Mouse (Mus musculus): ENCODE data around the gene Coro6. TPM values are rescaled to one million over a fixed set of nuclear protein-coding genes. Genes with fewer than 3 reads are reported as not detected.

The Coro6 gene
- polyA plus RNA-seq, 1 experiment, result 23.9 TPM

DNA sequence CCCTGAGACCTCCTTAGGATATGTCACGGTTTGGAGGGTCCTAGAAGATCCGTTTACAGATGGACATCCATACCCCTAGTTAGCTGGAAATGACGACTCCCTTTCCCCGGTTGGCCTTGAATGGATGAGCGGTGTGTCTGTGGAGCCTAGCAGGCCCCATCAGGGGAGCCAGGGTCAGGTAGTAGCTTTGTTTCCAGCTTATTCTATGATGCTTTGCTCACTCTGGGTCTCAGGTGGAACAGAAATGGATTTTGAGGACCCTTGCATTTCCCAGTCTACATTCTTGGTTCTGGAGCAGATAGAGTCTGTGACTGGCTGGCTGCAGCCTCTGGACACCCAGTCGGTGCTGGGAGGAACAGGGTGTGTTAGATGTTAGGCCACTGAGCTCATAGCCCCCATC is 32.6 kb downstream of the Coro6 start:
- Histone ChIP-seq H3K27me3 (ENCODE audit: control insufficient read depth, insufficient read depth, low read length) (no peaks in the 10 kb centered on the region), H3K4me3 (ENCODE audit: control insufficient read depth, insufficient read depth, low read length) (no peak overlapping the region), H3K27ac (ENCODE audit: control insufficient read depth, insufficient read depth, low read length) (no peak overlapping the region), H3K36me3 (ENCODE audit: control insufficient read depth, insufficient read depth, low read length) (no peaks in the 10 kb centered on the region), H3K4me1 (replicated peaks; ENCODE audit: control insufficient read depth, insufficient read depth, low read length) (peaks cover 34% of the 10 kb centered on the region)
- no peak for DNase-seq
- no peak for TF ChIP-seq CTCF (IDR thresholded peaks at IDR 0.05; ENCODE audit: borderline replicate concordance, control insufficient read depth, extremely low read depth, insufficient read depth, low read length, poor library complexity)
- TF ChIP-seq POLR2A (IDR thresholded peaks at IDR 0.05; ENCODE audit: control insufficient read depth, extremely low read depth, insufficient read depth, low read length, poor library complexity), result no peak
- WGBS, result 87% methylated on average over 6 of the region's 6 CpGs

- peaks cover 28% of the 10 kb centered on the region for H3K4me1 ChIP-seq (replicated peaks; ENCODE audit: control insufficient read depth, insufficient read depth, low read length)
- H3K27me3 ChIP-seq (ENCODE audit: control insufficient read depth, insufficient read depth, low read length), result no peaks in the 10 kb centered on the region
- no peaks in the 10 kb centered on the region for H3K36me3 ChIP-seq (ENCODE audit: control insufficient read depth, insufficient read depth, low read length)
- no peak for TF ChIP-seq CTCF (IDR thresholded peaks at IDR 0.05; ENCODE audit: borderline replicate concordance, control insufficient read depth, extremely low read depth, insufficient read depth, low read length, poor library complexity)
- H3K27ac ChIP-seq (ENCODE audit: control insufficient read depth, insufficient read depth, low read length), result no peak overlapping the region
- no peak overlapping the region for H3K4me3 ChIP-seq (ENCODE audit: control insufficient read depth, insufficient read depth, low read length)
- no peak for DNase-seq
Measured at GRCm38 (mm10) chr11:77495507-77495906, 33.3 kb downstream of the Coro6 start.

- Histone ChIP-seq H3K36me3 (ENCODE audit: control insufficient read depth, insufficient read depth, low read length) (no peaks in the 10 kb centered on the region; the same call in 1 of the 2 replicates), H3K4me1 (replicated peaks; ENCODE audit: control insufficient read depth, insufficient read depth, low read length) (peaks cover 14% of the 10 kb centered on the region), H3K27ac (ENCODE audit: control insufficient read depth, insufficient read depth, low read length) (no peak overlapping the region), H3K4me3 (ENCODE audit: control insufficient read depth, insufficient read depth, low read length) (no peak overlapping the region), H3K27me3 (ENCODE audit: control insufficient read depth, insufficient read depth, low read length) (no peaks in the 10 kb centered on the region)
- TF ChIP-seq CTCF (IDR thresholded peaks at IDR 0.05; ENCODE audit: borderline replicate concordance, control insufficient read depth, extremely low read depth, insufficient read depth, low read length, poor library complexity), result 0 out of 2 replicates have a peak, but pooled peaks have one; percentile 35
- no peak for TF ChIP-seq POLR2A (IDR thresholded peaks at IDR 0.05; ENCODE audit: control insufficient read depth, extremely low read depth, insufficient read depth, low read length, poor library complexity)
- DNase-seq, result peak; percentile 73
- WGBS, result 75% methylated on average over 6 of the region's 6 CpGs
Measured at GRCm38 (mm10) chr11:77497341-77497756, 35.1 kb downstream of the Coro6 start.

GRCm38 (mm10) chr11:77497851-77498250 is 35.6 kb downstream of the Coro6 start:
- WGBS, result 96% methylated on average over 4 of the region's 4 CpGs
- TF ChIP-seq POLR2A (IDR thresholded peaks at IDR 0.05; ENCODE audit: control insufficient read depth, extremely low read depth, insufficient read depth, low read length, poor library complexity), result no peak
- no peak for TF ChIP-seq CTCF (IDR thresholded peaks at IDR 0.05; ENCODE audit: borderline replicate concordance, control insufficient read depth, extremely low read depth, insufficient read depth, low read length, poor library complexity)
- Histone ChIP-seq H3K4me1 (replicated peaks; ENCODE audit: control insufficient read depth, insufficient read depth, low read length) (peaks cover 11% of the 10 kb centered on the region), H3K27ac (ENCODE audit: control insufficient read depth, insufficient read depth, low read length) (no peak overlapping the region), H3K4me3 (ENCODE audit: control insufficient read depth, insufficient read depth, low read length) (no peak overlapping the region), H3K36me3 (ENCODE audit: control insufficient read depth, insufficient read depth, low read length) (peaks cover 4% of the 10 kb centered on the region), H3K27me3 (ENCODE audit: control insufficient read depth, insufficient read depth, low read length) (no peaks in the 10 kb centered on the region)
- no peak for DNase-seq

DNA sequence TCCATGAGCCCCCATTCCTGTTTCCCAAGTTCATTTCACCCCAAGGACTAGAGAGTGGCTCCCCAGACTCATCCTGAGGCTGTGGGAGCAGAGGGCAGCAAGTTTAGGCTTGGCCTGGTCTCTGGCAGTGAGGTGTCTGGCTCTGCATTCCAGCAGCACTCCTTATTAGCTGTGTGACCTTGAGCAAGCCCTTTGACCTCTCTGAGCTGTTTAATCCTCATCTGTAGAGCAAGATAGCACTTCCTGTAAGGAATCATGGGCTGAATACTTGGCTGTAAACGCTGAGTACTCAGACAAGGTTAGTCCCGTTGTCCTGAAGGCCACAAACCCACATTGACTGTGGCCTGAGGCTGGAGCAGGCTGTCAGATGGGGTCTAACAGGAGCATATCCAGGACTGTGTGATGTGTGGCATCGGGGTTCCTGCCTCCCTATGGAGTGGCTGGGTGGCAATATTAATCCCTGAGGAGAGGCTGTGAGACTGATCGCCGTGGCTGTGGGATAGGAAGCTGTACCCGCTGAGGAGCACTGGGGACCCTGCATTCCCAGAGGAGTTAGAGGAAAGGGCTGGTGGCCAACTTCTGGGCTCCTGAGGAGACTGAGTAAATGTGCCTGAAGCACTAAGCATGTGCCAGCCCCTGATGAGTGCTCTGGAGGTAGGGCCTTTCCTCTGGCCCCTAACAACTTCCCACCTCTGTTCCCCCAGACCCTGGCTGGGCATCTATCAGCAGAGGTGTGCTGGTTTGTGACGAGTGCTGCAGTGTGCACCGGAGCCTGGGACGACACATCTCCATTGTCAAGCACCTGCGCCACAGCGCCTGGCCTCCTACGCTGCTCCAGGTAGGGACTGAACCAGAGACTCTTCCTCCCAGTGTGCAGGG is 36.3 kb downstream of the Coro6 start:
- TF ChIP-seq POLR2A (IDR thresholded peaks at IDR 0.05; ENCODE audit: control insufficient read depth, extremely low read depth, insufficient read depth, low read length, poor library complexity), result no peak
- TF ChIP-seq CTCF (IDR thresholded peaks at IDR 0.05; ENCODE audit: borderline replicate concordance, control insufficient read depth, extremely low read depth, insufficient read depth, low read length, poor library complexity), result no peak
- no peaks in the 10 kb centered on the region for H3K27me3 ChIP-seq (ENCODE audit: control insufficient read depth, insufficient read depth, low read length)
- H3K27ac ChIP-seq (ENCODE audit: control insufficient read depth, insufficient read depth, low read length), result no peak overlapping the region
- H3K4me3 ChIP-seq (ENCODE audit: control insufficient read depth, insufficient read depth, low read length), result no peak overlapping the region
- WGBS, result 93% methylated on average over 12 of the region's 12 CpGs
- peaks cover 10% of the 10 kb centered on the region for H3K36me3 ChIP-seq (ENCODE audit: control insufficient read depth, insufficient read depth, low read length)
- no peak for DNase-seq
- peaks cover 11% of the 10 kb centered on the region for H3K4me1 ChIP-seq (replicated peaks; ENCODE audit: control insufficient read depth, insufficient read depth, low read length)

DNA sequence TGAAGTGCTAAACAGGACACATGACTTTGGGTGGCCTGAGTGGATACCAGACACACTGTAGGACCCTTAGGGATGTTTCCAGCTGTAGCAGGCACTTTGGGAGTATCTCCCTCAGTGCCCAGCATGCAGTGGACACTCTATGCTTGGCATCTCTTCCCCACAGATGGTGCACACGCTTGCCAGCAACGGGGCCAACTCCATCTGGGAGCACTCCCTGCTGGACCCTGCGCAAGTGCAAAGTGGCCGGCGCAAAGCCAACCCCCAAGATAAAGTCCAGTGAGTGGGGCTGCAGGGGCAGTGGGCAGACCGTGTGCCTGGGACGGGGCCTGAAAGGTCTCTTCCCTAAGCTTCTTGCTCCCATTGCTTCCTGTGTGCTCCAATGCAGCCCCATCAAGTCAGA is 37.1 kb downstream of the Coro6 start:
- H3K4me1 ChIP-seq (replicated peaks; ENCODE audit: control insufficient read depth, insufficient read depth, low read length), result peaks cover 4% of the 10 kb centered on the region
- 99% methylated on average over 7 of the region's 7 CpGs for WGBS
- peaks cover 18% of the 10 kb centered on the region for H3K36me3 ChIP-seq (ENCODE audit: control insufficient read depth, insufficient read depth, low read length)
- H3K4me3 ChIP-seq (ENCODE audit: control insufficient read depth, insufficient read depth, low read length), result no peak overlapping the region
- H3K27me3 ChIP-seq (ENCODE audit: control insufficient read depth, insufficient read depth, low read length), result no peaks in the 10 kb centered on the region
- TF ChIP-seq POLR2A (IDR thresholded peaks at IDR 0.05; ENCODE audit: control insufficient read depth, extremely low read depth, insufficient read depth, low read length, poor library complexity), result no peak
- no peak for TF ChIP-seq CTCF (IDR thresholded peaks at IDR 0.05; ENCODE audit: borderline replicate concordance, control insufficient read depth, extremely low read depth, insufficient read depth, low read length, poor library complexity)
- no peak overlapping the region for H3K27ac ChIP-seq (ENCODE audit: control insufficient read depth, insufficient read depth, low read length)
- DNase-seq, result no peak

Data from thymus, adult 2 months (tissue).